Mouse (Mus musculus): ENCODE measurements around the gene Bcl2. TPM values are rescaled to one million over a fixed set of nuclear protein-coding genes. Genes with fewer than 3 reads are reported as not detected.
"Not testable (repeated sequence)": the region's sequence is repeated elsewhere in the genome, so short reads cannot be mapped to it uniquely, and the experiment has no call there.

Gene Bcl2
- total and polyA plus RNA-seq, 2 experiments from 2014 or later = 9.0 to 13.5 TPM

DNA sequence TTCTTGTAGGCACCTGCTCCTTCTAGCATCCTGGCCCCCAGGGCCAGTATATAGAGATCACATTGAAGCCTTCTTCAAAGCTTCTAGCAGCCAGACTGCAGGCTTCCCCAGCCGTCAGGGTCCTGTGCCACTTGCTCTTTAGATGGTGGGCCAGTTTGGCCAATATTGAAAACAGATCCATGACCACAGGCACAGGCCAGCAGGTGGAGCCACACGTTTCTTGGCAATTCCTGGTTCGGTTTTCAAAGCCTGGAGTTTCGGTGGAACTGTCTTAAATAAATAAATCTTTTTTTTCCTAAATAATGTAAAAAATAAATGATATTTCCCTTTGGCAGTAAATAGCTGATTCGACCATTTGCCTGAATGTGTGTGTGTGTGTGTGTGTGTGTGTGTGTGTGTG lies 171.3 kb downstream of the Bcl2 start:
- TF ChIP-seq CTCF (IDR thresholded peaks at IDR 0.05) = peak; percentile 72
- Histone ChIP-seq H3K4me3 (ENCODE audit: low read depth, low read length) (no peak overlapping the region), H3K4me2 (ENCODE audit: low read depth, low read length, poor library complexity, severe bottlenecking) (no peak overlapping the region), H3K4me1 (ENCODE audit: insufficient read depth, low read length) (no peaks in the 10 kb centered on the region), H3K27me3 (ENCODE audit: insufficient read depth, low read length) (no peaks in the 10 kb centered on the region), H3K36me3 (ENCODE audit: insufficient read depth, low read length) (no peaks in the 10 kb centered on the region), H3K9ac (replicated peaks; ENCODE audit: low read length, poor library complexity, severe bottlenecking) (no peak overlapping the region), H3K9me3 (ENCODE audit: low read length) (no peaks in the 10 kb centered on the region), H3K27ac (ENCODE audit: low read depth, low read length) (no peak overlapping the region)
- DNase-seq (ENCODE audit: low spot score) = peak; percentile 67
- WGBS = 37% methylated on average over 5 of the region's 5 CpGs
- ATAC-seq (ENCODE audit: low FRiP score) = 0 out of 2 replicates have a peak, but pooled peaks have one; percentile 22

DNA sequence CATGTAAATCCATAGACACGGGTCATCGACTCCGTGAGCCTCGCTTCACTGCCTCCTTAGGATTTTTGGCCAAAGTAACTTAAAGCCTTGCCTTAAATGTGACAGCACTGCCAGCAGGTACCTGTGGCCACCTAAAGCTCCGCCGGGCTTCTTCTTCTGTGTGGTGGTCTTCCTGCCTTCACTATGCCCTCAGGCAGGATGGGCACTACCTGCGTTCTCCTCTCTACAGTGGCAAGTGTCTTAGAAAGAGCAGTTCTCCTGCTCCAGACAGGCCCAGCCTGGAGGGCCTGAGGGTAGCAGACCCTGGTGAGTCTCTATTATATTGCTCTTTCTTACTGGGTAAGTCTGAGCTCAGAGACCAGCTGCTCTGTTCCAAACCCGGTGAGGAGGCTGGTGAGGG lies 172.2 kb downstream of the Bcl2 start:
- Histone ChIP-seq H3K4me2 (ENCODE audit: low read depth, low read length, poor library complexity, severe bottlenecking) (no peak overlapping the region), H3K27me3 (ENCODE audit: insufficient read depth, low read length) (no peaks in the 10 kb centered on the region), H3K9ac (replicated peaks; ENCODE audit: low read length, poor library complexity, severe bottlenecking) (no peak overlapping the region), H3K4me3 (ENCODE audit: low read depth, low read length) (no peak overlapping the region), H3K9me3 (ENCODE audit: low read length) (no peaks in the 10 kb centered on the region), H3K36me3 (ENCODE audit: insufficient read depth, low read length) (no peaks in the 10 kb centered on the region), H3K4me1 (ENCODE audit: insufficient read depth, low read length) (no peaks in the 10 kb centered on the region), H3K27ac (ENCODE audit: low read depth, low read length) (no peak overlapping the region)
- ATAC-seq (ENCODE audit: low FRiP score) = no peak
- no peak for DNase-seq (ENCODE audit: low spot score)
- TF ChIP-seq CTCF (IDR thresholded peaks at IDR 0.05) = no peak
- WGBS = 71% methylated on average over 8 of the region's 8 CpGs

DNA sequence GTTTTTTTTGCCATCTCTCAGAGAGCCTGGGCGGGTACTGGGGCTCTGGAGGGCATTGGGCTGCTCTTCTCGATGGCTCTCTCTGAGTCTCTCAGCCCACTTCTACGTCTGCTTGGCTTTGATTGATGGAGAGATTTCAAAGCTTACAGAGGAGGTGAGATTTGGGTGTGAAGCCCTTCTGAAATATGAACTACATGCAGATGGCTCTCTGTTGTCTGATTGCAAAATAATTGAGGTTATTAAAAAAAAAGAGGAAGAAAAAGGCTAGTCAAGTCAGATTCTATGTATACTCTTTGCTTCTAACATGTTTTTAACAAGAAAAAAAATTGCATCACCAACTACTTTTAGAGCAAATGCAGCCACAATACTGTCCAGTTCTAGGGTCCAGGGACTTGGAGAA lies 173.9 kb downstream of the Bcl2 start:
- no peak overlapping the region for H3K27ac ChIP-seq (ENCODE audit: low read depth, low read length)
- ATAC-seq (ENCODE audit: low FRiP score) = no peak
- no peaks in the 10 kb centered on the region for H3K27me3 ChIP-seq (ENCODE audit: insufficient read depth, low read length)
- DNase-seq (ENCODE audit: low spot score) = no peak
- TF ChIP-seq CTCF (IDR thresholded peaks at IDR 0.05) = no peak
- H3K36me3 ChIP-seq (ENCODE audit: insufficient read depth, low read length) = no peaks in the 10 kb centered on the region
- no peak overlapping the region for H3K9ac ChIP-seq (replicated peaks; ENCODE audit: low read length, poor library complexity, severe bottlenecking)
- H3K4me2 ChIP-seq (ENCODE audit: low read depth, low read length, poor library complexity, severe bottlenecking) = no peak overlapping the region
- 82% methylated on average over 3 of the region's 3 CpGs for WGBS
- H3K4me1 ChIP-seq (ENCODE audit: insufficient read depth, low read length) = no peaks in the 10 kb centered on the region
- no peaks in the 10 kb centered on the region for H3K9me3 ChIP-seq (ENCODE audit: low read length)
- no peak overlapping the region for H3K4me3 ChIP-seq (ENCODE audit: low read depth, low read length)

DNA sequence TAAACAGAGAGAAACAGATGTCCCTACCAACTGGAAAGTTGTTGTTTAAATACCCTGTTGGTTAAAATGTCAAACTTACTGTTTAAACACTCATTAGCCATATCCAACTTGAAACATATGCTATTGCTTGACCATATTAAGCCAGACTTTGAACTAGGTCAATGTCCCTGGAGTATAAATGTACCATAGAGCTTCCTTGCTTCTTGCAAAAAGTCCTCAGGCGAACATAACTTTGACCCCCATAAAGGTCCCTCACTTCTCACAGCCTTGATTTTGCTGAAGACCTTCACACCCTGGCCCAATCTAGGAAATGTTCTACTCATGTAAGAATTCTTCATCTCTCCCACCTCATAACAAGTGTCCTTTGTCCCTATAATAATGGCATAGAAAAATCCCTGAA lies 175.0 kb downstream of the Bcl2 start:
- no peak overlapping the region for H3K4me2 ChIP-seq (ENCODE audit: low read depth, low read length, poor library complexity, severe bottlenecking)
- 95% methylated on average over 1 of the region's 1 CpGs for WGBS
- H3K9ac ChIP-seq (replicated peaks; ENCODE audit: low read length, poor library complexity, severe bottlenecking) = no peak overlapping the region
- H3K9me3 ChIP-seq (ENCODE audit: low read length) = no peaks in the 10 kb centered on the region
- H3K27ac ChIP-seq (ENCODE audit: low read depth, low read length) = no peak overlapping the region
- H3K27me3 ChIP-seq (ENCODE audit: insufficient read depth, low read length) = no peaks in the 10 kb centered on the region
- ATAC-seq (ENCODE audit: low FRiP score) = no peak
- no peak for TF ChIP-seq CTCF (IDR thresholded peaks at IDR 0.05)
- no peak for DNase-seq (ENCODE audit: low spot score)
- no peaks in the 10 kb centered on the region for H3K4me1 ChIP-seq (ENCODE audit: insufficient read depth, low read length)
- no peak overlapping the region for H3K4me3 ChIP-seq (ENCODE audit: low read depth, low read length)
- H3K36me3 ChIP-seq (ENCODE audit: insufficient read depth, low read length) = no peaks in the 10 kb centered on the region

GRCm38 (mm10) chr1:106534835-106535234 lies 179.2 kb downstream of the Bcl2 start:
- not testable (repeated sequence) for H3K4me2 ChIP-seq (ENCODE audit: low read depth, low read length, poor library complexity, severe bottlenecking); H3K27ac ChIP-seq (ENCODE audit: low read depth, low read length); DNase-seq (ENCODE audit: low spot score); H3K9me3 ChIP-seq (ENCODE audit: low read length); H3K27me3 ChIP-seq (ENCODE audit: insufficient read depth, low read length); H3K9ac ChIP-seq (replicated peaks; ENCODE audit: low read length, poor library complexity, severe bottlenecking); H3K36me3 ChIP-seq (ENCODE audit: insufficient read depth, low read length); ATAC-seq (ENCODE audit: low FRiP score); H3K4me1 ChIP-seq (ENCODE audit: insufficient read depth, low read length); H3K4me3 ChIP-seq (ENCODE audit: low read depth, low read length)
- WGBS = 93% methylated on average over 3 of the region's 3 CpGs

- no peaks in the 10 kb centered on the region for H3K27me3 ChIP-seq (ENCODE audit: insufficient read depth, low read length)
- 72% methylated on average over 9 of the region's 9 CpGs for WGBS
- no peak overlapping the region for H3K9ac ChIP-seq (replicated peaks; ENCODE audit: low read length, poor library complexity, severe bottlenecking)
- H3K4me2 ChIP-seq (ENCODE audit: low read depth, low read length, poor library complexity, severe bottlenecking) = no peak overlapping the region
- H3K27ac ChIP-seq (ENCODE audit: low read depth, low read length) = no peak overlapping the region
- H3K36me3 ChIP-seq (ENCODE audit: insufficient read depth, low read length) = no peaks in the 10 kb centered on the region
- peak; percentile 67; the same call in 1 of the 2 replicates for ATAC-seq (ENCODE audit: low FRiP score)
- no peak for DNase-seq (ENCODE audit: low spot score)
- H3K4me3 ChIP-seq (ENCODE audit: low read depth, low read length) = no peak overlapping the region
- no peaks in the 10 kb centered on the region for H3K4me1 ChIP-seq (ENCODE audit: insufficient read depth, low read length)
- H3K9me3 ChIP-seq (ENCODE audit: low read length) = no peaks in the 10 kb centered on the region
- no peak for TF ChIP-seq CTCF (IDR thresholded peaks at IDR 0.05)
Observed at GRCm38 (mm10) chr1:106529570-106529969, 184.5 kb downstream of the Bcl2 start.

All from midbrain, postnatal 0 days (tissue).